20 mouse cellular contexts compared by ENCODE assay signal in genomic region chr7:139341020-139341660, GRCm38 (mm10). TPM values are rescaled to one million over a fixed set of nuclear protein-coding genes. Genes with fewer than 3 reads are reported as not detected.
DNase-seq lines count a peak whose midpoint lies in the region; TF ChIP-seq lines count a peak whose summit lies in the region.
"Had no signal": no experiment of that assay in that cellular context is flagged by ENCODE, and none has a peak within 500 bp of the region (broad histone marks: within the 10 kb centered on the region; RNA-seq: fewer than 3 reads in every experiment).

No protein-coding gene starts in this region.

- H3K27ac ChIP-seq in gastrocnemius, adult 2 months, result 0 out of 2 replicates have a peak overlapping the region, but pooled peaks have one; percentile 5
- H3K27ac ChIP-seq: forebrain, embryonic 10.5 days; layer of hippocampus, adult 2 months; limb, embryonic 13.5 days; liver, embryonic 13.5 days; lung, embryonic 15.5 days; macrophage; midbrain, embryonic 10.5 days had no signal

- DNase-seq in gastrocnemius, adult 2 months, result no peak
- DNase-seq in gastrocnemius, adult 8-10 months (ENCODE audit: low spot score in 2 of 2), result no peak
- peak; percentile 16 for DNase-seq in R1 (ENCODE audit: low read depth, low spot score)
- peak; percentile 56 for DNase-seq in cerebellum, adult 11-12 months
- peak; percentile 47 to 60 for DNase-seq in cerebellum, postnatal 14 days
- no peak for DNase-seq in layer of hippocampus, postnatal 14 days (ENCODE audit: low spot score in 2 of 2)
- no peak for DNase-seq in layer of hippocampus, postnatal 10 days (ENCODE audit: low spot score in 2 of 2)
- DNase-seq: adrenal gland, postnatal 36 days; gastrocnemius, postnatal 36 days; kidney, adult 2 months; kidney, postnatal 14 days; liver, embryonic 13.5 days; spleen, adult 18-20 months; thymus, postnatal 36 days had no signal

- no peak overlapping the region for H3K4me3 ChIP-seq in gastrocnemius, adult 2 months
- H3K4me3 ChIP-seq: forebrain, embryonic 10.5 days; layer of hippocampus, adult 2 months; limb, embryonic 13.5 days; liver, embryonic 13.5 days; lung, embryonic 15.5 days; midbrain, embryonic 10.5 days had no signal

- TF ChIP-seq CTCF in gastrocnemius, adult 2 months (IDR thresholded peaks at IDR 0.05), result no peak

- intact Hi-C loops in gastrocnemius, adult 2 months (cut with DNase I), result no loop called here

RNA-seq across cellular contexts. Expression of gene Inpp5a, which starts 47.8 kb away (rescaled TPM):
- total RNA-seq in gastrocnemius, adult 2 months (2021), result 10 to 100 TPM; 77.2 to 95.0 TPM
- total RNA-seq in gastrocnemius, adult 8-10 months (2022), result 10 to 100 TPM; 74.7 to 91.2 (median 87.5) TPM
- 10 to 100 TPM; 41.1 to 41.2 TPM for total RNA-seq in layer of hippocampus, postnatal 14 days (2021)
- total RNA-seq in layer of hippocampus, postnatal 10 days (2021), result 10 to 100 TPM; 41.2 to 43.2 TPM

Comparison
In these comparisons a context has a peak if more than half of its experiments do, and no peak if none do; other contexts are left out.
1. DNase-seq: peak in R1 (single experiment), cerebellum, adult 11-12 months (single experiment) and cerebellum, postnatal 14 days (2 of 2); none in gastrocnemius, adult 2 months (single experiment), gastrocnemius, adult 8-10 months (0 of 2), layer of hippocampus, postnatal 14 days (0 of 2) and layer of hippocampus, postnatal 10 days (0 of 2).